Mouse (Mus musculus): ENCODE measurements around the gene Olfr680-ps1. TPM values are rescaled to one million over a fixed set of nuclear protein-coding genes. Genes with fewer than 3 reads are reported as not detected.

Olfr680-ps1 gene
- polyA plus RNA-seq (2017; shearing (Covaris generic)) = not detected

GRCm38 (mm10) chr7:105092717-105093116, at the start of gene Olfr680-ps1:
Gene Olfr680-ps1 (minus strand): TSS chr7:105092817.

GRCm38 (mm10) chr7:105116536-105116935, 23.9 kb upstream of the Olfr680-ps1 start, which contains the start of gene Olfr681:
Gene Olfr681 (plus strand): TSS chr7:105116836.

GRCm38 (mm10) chr7:105080905-105081304, 11.7 kb downstream of the Olfr680-ps1 start, which contains the start of gene Olfr679:
Gene Olfr679 (plus strand): TSS chr7:105081205.

GRCm38 (mm10) chr7:105064175-105064574, 28.4 kb downstream of the Olfr680-ps1 start, which contains the start of gene Olfr678:
Gene Olfr678 (plus strand): TSS chr7:105064475.

Other genes with a start within 250 kb of the Olfr680-ps1 start
- gene Usp17la, start 235.8 kb downstream of the Olfr680-ps1 start, polyA plus RNA-seq (2017; shearing (Covaris generic)) = 0.10 TPM
- not detected for gene Olfr665, start 214.8 kb downstream of the Olfr680-ps1 start, polyA plus RNA-seq (2017; shearing (Covaris generic))
- gene Olfr666, start 196.9 kb downstream of the Olfr680-ps1 start, polyA plus RNA-seq (2017; shearing (Covaris generic)) = not detected
- gene Olfr667, start 171.3 kb downstream of the Olfr680-ps1 start, polyA plus RNA-seq (2017; shearing (Covaris generic)) = not detected
- gene Olfr668, start 164.8 kb downstream of the Olfr680-ps1 start, polyA plus RNA-seq (2017; shearing (Covaris generic)) = not detected
- not detected for gene Olfr669, start 158.6 kb downstream of the Olfr680-ps1 start, polyA plus RNA-seq (2017; shearing (Covaris generic))
- gene Olfr670, start 130.2 kb downstream of the Olfr680-ps1 start, polyA plus RNA-seq (2017; shearing (Covaris generic)) = not detected
- not detected for gene Olfr671, start 113.7 kb downstream of the Olfr680-ps1 start, polyA plus RNA-seq (2017; shearing (Covaris generic))
- gene Olfr672, start 90.8 kb downstream of the Olfr680-ps1 start, polyA plus RNA-seq (2017; shearing (Covaris generic)) = not detected
- gene Olfr675, start 64.4 kb downstream of the Olfr680-ps1 start, polyA plus RNA-seq (2017; shearing (Covaris generic)) = not detected
- gene Olfr676, start 60.1 kb downstream of the Olfr680-ps1 start, polyA plus RNA-seq (2017; shearing (Covaris generic)) = not detected
- not detected for gene Olfr677, start 41.4 kb downstream of the Olfr680-ps1 start, polyA plus RNA-seq (2017; shearing (Covaris generic))
- gene Olfr678, start 28.3 kb downstream of the Olfr680-ps1 start, polyA plus RNA-seq (2017; shearing (Covaris generic)) = not detected
- not detected for gene Olfr679, start 11.6 kb downstream of the Olfr680-ps1 start, polyA plus RNA-seq (2017; shearing (Covaris generic))
- gene Olfr681, start 24.0 kb upstream of the Olfr680-ps1 start, polyA plus RNA-seq (2017; shearing (Covaris generic)) = not detected
- gene Olfr683, start 54.2 kb upstream of the Olfr680-ps1 start, polyA plus RNA-seq (2017; shearing (Covaris generic)) = not detected
- not detected for gene Olfr684, start 70.8 kb upstream of the Olfr680-ps1 start, polyA plus RNA-seq (2017; shearing (Covaris generic))
- gene Olfr685, start 93.2 kb upstream of the Olfr680-ps1 start, polyA plus RNA-seq (2017; shearing (Covaris generic)) = not detected
- not detected for gene Olfr686, start 114.7 kb upstream of the Olfr680-ps1 start, polyA plus RNA-seq (2017; shearing (Covaris generic))
- gene Olfr688, start 195.3 kb upstream of the Olfr680-ps1 start, polyA plus RNA-seq (2017; shearing (Covaris generic)) = not detected
- gene Olfr689, start 218.3 kb upstream of the Olfr680-ps1 start, polyA plus RNA-seq (2017; shearing (Covaris generic)) = not detected
- gene Olfr690, start 241.3 kb upstream of the Olfr680-ps1 start, polyA plus RNA-seq (2017; shearing (Covaris generic)) = not detected
- gene Olfr691, start 249.5 kb upstream of the Olfr680-ps1 start, polyA plus RNA-seq (2017; shearing (Covaris generic)) = not detected